ENCODE assay signal across 16 mouse cellular contexts in genomic region chr1:77820101-77820500, GRCm38 (mm10).
"Had no signal": no experiment of that assay in that cellular context is flagged by ENCODE, and none has a peak within 500 bp of the region (broad histone marks: within the 10 kb centered on the region; RNA-seq: fewer than 3 reads in every experiment).

No protein-coding gene starts in this region.

- H3K27ac ChIP-seq: neural tube, embryonic 13.5 days; neural tube, embryonic 15.5 days; stomach, embryonic 15.5 days; stomach, postnatal 0 days had no signal

- H3K36me3 ChIP-seq: neural tube, embryonic 13.5 days; neural tube, embryonic 15.5 days; stomach, embryonic 15.5 days had no signal

- H3K27me3 ChIP-seq: neural tube, embryonic 13.5 days; neural tube, embryonic 15.5 days; stomach, embryonic 15.5 days had no signal

- H3K4me3 ChIP-seq: neural tube, embryonic 13.5 days; neural tube, embryonic 15.5 days; stomach, embryonic 15.5 days had no signal

- H3K4me2 ChIP-seq: neural tube, embryonic 13.5 days; neural tube, embryonic 15.5 days; stomach, embryonic 15.5 days had no signal

- H3K9ac ChIP-seq: neural tube, embryonic 13.5 days; neural tube, embryonic 15.5 days; stomach, embryonic 15.5 days had no signal

- H3K9me3 ChIP-seq: neural tube, embryonic 13.5 days; neural tube, embryonic 15.5 days; stomach, embryonic 15.5 days had no signal

- DNase-seq: retina, postnatal 1 day; right cerebral cortex, adult 18-20 months; right cerebral cortex, postnatal 14 days; right cerebral cortex, postnatal 25 days; right cerebral cortex, postnatal 4 days; spleen, adult 18-20 months; thymus, adult 18-20 months; thymus, adult 2 months; thymus, postnatal 14 days; thymus, postnatal 25 days; thymus, postnatal 36 days; thymus, postnatal 4 days had no signal
